Mouse (Mus musculus) gastrocnemius, adult 2 months (tissue): ENCODE data around the gene Tspan8. TPM values are rescaled to one million over a fixed set of nuclear protein-coding genes. Genes with fewer than 3 reads are reported as not detected.
"Not testable (repeated sequence)": the region's sequence is repeated elsewhere in the genome, so short reads cannot be mapped to it uniquely, and the experiment has no call there.

Experiments used
- DNase-seq: peaks from one replicate; pipeline ENCODE4 v3.0.0; 2022
- H3K27ac ChIP-seq: fragments of 200-600 bp; 2 replicates; pipeline ENCODE4 v1.8.1; 2022; ENCODE audit warnings: mild to moderate bottlenecking
- H3K4me3 ChIP-seq: fragments of 200-600 bp; 2 replicates; pipeline ENCODE4 v1.8.1; 2022; ENCODE audit warnings: mild to moderate bottlenecking, moderate library complexity
- CTCF ChIP-seq: fragments of 200-600 bp; IDR thresholded peaks from 2 replicates; pipeline ENCODE4 v1.8.1; 2022; ENCODE audit warnings: antibody characterized with exemption, mild to moderate bottlenecking, moderate library complexity
- intact Hi-C: fragments of 180-260 bp; cut with DNase I; formaldehyde crosslinking; loops from one replicate; pipeline ENCODE4 v1.15.1; 2025
- long read RNA-seq, 2 experiments: library from polyadenylated mRNA; stranded (forward); transcript quantifications; one replicate each; pipeline ENCODE4 v2.0.0; 2021
- total RNA-seq, 2 experiments: library from RNA; stranded (reverse); gene quantifications; 2 replicates each; pipeline ENCODE4 v1.2.3; 2021

Gene Tspan8
- 100 to 1,000 TPM in 1 of 2 experiments, 10 to 100 TPM in 1; 73.0 to 109 TPM for total RNA-seq
- long read RNA-seq, experiment 1, transcript Tspan8-202 (9 exons, 1,156 nt) = major isoform, 44 of 65 reads
- long read RNA-seq, experiment 1, transcript Tspan8-203 (9 exons, 1,381 nt) = minor isoform, 7 of 65 reads
- long read RNA-seq, experiment 1, transcript Tspan8-201 (8 exons, 1,244 nt) = minor isoform, 7 of 65 reads
- long read RNA-seq, experiment 1, partial matches to known transcripts = 6 of 65 reads
- long read RNA-seq, experiment 1, other reads (novel, unspliced or antisense) = 1 of 65 reads
- long read RNA-seq, experiment 2, transcript Tspan8-203 (9 exons, 1,381 nt) = minor isoform, 11 of 80 reads
- long read RNA-seq, experiment 2, transcript Tspan8-201 (8 exons, 1,244 nt) = minor isoform, 16 of 80 reads
- long read RNA-seq, experiment 2, transcript Tspan8-202 (9 exons, 1,156 nt) = major isoform, 44 of 80 reads
- long read RNA-seq, experiment 2, partial matches to known transcripts = 8 of 80 reads
- long read RNA-seq, experiment 2, other reads (novel, unspliced or antisense) = 1 of 80 reads

- intact Hi-C loops = no loop called here
- no peak for DNase-seq
- no peak for TF ChIP-seq CTCF
- Histone ChIP-seq H3K27ac (peak within 1 kb of the TSS; percentile 87), H3K4me3 (peak within 1 kb of the TSS; percentile 68)
These were observed at the start of gene Tspan8 for GRCm38 (mm10) chr10:115816511-115816910. TSS of gene Tspan8 (plus strand) at chr10:115816832.

- intact Hi-C loops = no loop called here
- TF ChIP-seq CTCF = no peak
- no peak overlapping the region for H3K4me3 ChIP-seq
- no peak for DNase-seq
- no peak overlapping the region for H3K27ac ChIP-seq
These were observed 46.6 kb upstream of the Tspan8 start for GRCm38 (mm10) chr10:115770032-115770431.

- DNase-seq = no peak
- no peak overlapping the region for H3K27ac ChIP-seq
- intact Hi-C loops = no loop called here
- H3K4me3 ChIP-seq = no peak overlapping the region
- TF ChIP-seq CTCF = no peak
These were observed 42.2 kb upstream of the Tspan8 start for GRCm38 (mm10) chr10:115774451-115774850.

- H3K4me3 ChIP-seq = 0 out of 2 replicates have a peak overlapping the region, but pooled peaks have one; percentile 9
- intact Hi-C loops = no loop called here
- TF ChIP-seq CTCF = no peak
- peak overlapping the region; percentile 20; the same call in 1 of the 2 replicates for H3K27ac ChIP-seq
- DNase-seq = peak; percentile 40
These were observed 40.4 kb upstream of the Tspan8 start for GRCm38 (mm10) chr10:115775945-115776905.

- H3K4me3 ChIP-seq = no peak overlapping the region
- no peak overlapping the region for H3K27ac ChIP-seq
- DNase-seq = no peak
- TF ChIP-seq CTCF = no peak
- intact Hi-C loops = no loop called here
These were observed 39.3 kb upstream of the Tspan8 start for GRCm38 (mm10) chr10:115777366-115777765.

GRCm38 (mm10) chr10:115778624-115779023, 38.0 kb upstream of the Tspan8 start:
- Histone ChIP-seq H3K27ac (no peak overlapping the region), H3K4me3 (no peak overlapping the region)
- intact Hi-C loops = no loop called here
- TF ChIP-seq CTCF = peak; percentile 45
- DNase-seq = peak; percentile 24

GRCm38 (mm10) chr10:115780239-115781016, 36.2 kb upstream of the Tspan8 start:
- intact Hi-C loops = no loop called here
- H3K27ac ChIP-seq = no peak overlapping the region
- no peak overlapping the region for H3K4me3 ChIP-seq
- no peak for TF ChIP-seq CTCF
- no peak for DNase-seq

GRCm38 (mm10) chr10:115783232-115783631, 33.4 kb upstream of the Tspan8 start:
- intact Hi-C loops = no loop called here
- TF ChIP-seq CTCF = no peak
- H3K27ac ChIP-seq = no peak overlapping the region
- DNase-seq = no peak
- no peak overlapping the region for H3K4me3 ChIP-seq

- Histone ChIP-seq H3K4me3 (no peak overlapping the region), H3K27ac (no peak overlapping the region)
- DNase-seq = no peak
- intact Hi-C loops = no loop called here
- no peak for TF ChIP-seq CTCF
These were observed 25.8 kb upstream of the Tspan8 start for GRCm38 (mm10) chr10:115790788-115791187.

- no peak overlapping the region for H3K4me3 ChIP-seq
- intact Hi-C loops = no loop called here
- H3K27ac ChIP-seq = no peak overlapping the region
- DNase-seq = no peak
- TF ChIP-seq CTCF = no peak
These were observed 20.4 kb upstream of the Tspan8 start for GRCm38 (mm10) chr10:115796072-115796788.

- Histone ChIP-seq H3K4me3 (no peak overlapping the region), H3K27ac (peak overlapping the region; percentile 80)
- intact Hi-C loops = no loop called here
- peak; percentile 36 for DNase-seq
- no peak for TF ChIP-seq CTCF
These were observed 15.2 kb upstream of the Tspan8 start for GRCm38 (mm10) chr10:115801464-115801863.

- intact Hi-C loops, DNase-seq, H3K4me3 ChIP-seq, H3K27ac ChIP-seq: not testable (repeated sequence)
These were observed 13.6 kb upstream of the Tspan8 start for GRCm38 (mm10) chr10:115803013-115803412.
